Mouse (Mus musculus) MEL (cell line): ENCODE data around the gene Stx6. TPM values are rescaled to one million over a fixed set of nuclear protein-coding genes. Genes with fewer than 3 reads are reported as not detected.

Source experiments
- DNase-seq: peaks from one replicate; pipeline ENCODE4 v3.0.0; 2011; ENCODE audit warnings: low read depth, low spot score
- H3K27ac ChIP-seq: 2 replicates; pipeline ENCODE4 v1.5.1; 2012; ENCODE audit warnings: low read depth, mild to moderate bottlenecking, control low read depth, low read length, moderate library complexity; ENCODE audit not compliant: control insufficient read depth
- H3K27me3 ChIP-seq, 2 experiments: fragments of 150-350 bp in 1 of 2; sonication (generic) in 1 of 2; 2 replicates each; pipeline ENCODE4 v1.6.1; 2012; ENCODE audit warnings: low read length in 2 of 2, mild to moderate bottlenecking in 2 of 2, improper control_type of control experiment in 1 of 2, moderate library complexity in 1 of 2; ENCODE audit not compliant: insufficient read depth in 2 of 2, control insufficient read depth in 1 of 2
- H3K36me3 ChIP-seq, 2 experiments: 2 replicates each; pipeline ENCODE4 v1.6.1; 2012 to 2014; ENCODE audit warnings: low read length in 2 of 2, improper control_type of control experiment in 1 of 2, inconsistent platforms in 1 of 2, mild to moderate bottlenecking in 1 of 2; ENCODE audit not compliant: insufficient read depth in 2 of 2, control insufficient read depth in 1 of 2
- H3K4me1 ChIP-seq, 2 experiments: fragments of 150-350 bp in 1 of 2; sonication (generic) in 1 of 2; 2 replicates each; pipeline ENCODE4 v1.6.1; 2012; ENCODE audit warnings: low read length in 2 of 2, improper control_type of control experiment in 1 of 2, mild to moderate bottlenecking in 1 of 2; ENCODE audit not compliant: insufficient read depth in 2 of 2, control insufficient read depth in 1 of 2
- H3K4me3 ChIP-seq, 2 experiments: fragments of 150-350 bp in 1 of 2; sonication (generic) in 1 of 2; 2 replicates each; pipeline ENCODE4 v1.5.1; 2012; ENCODE audit warnings: low read depth in 2 of 2, low read length in 2 of 2, mild to moderate bottlenecking in 2 of 2, moderate library complexity in 2 of 2, control low read depth in 1 of 2, improper control_type of control experiment in 1 of 2; ENCODE audit not compliant: control insufficient read depth in 1 of 2, insufficient read depth in 1 of 2
- H3K79me2 ChIP-seq: 2 replicates; pipeline ENCODE4 v1.6.1; 2012; ENCODE audit warnings: mild to moderate bottlenecking, low read length, moderate library complexity; ENCODE audit not compliant: control insufficient read depth, poor library complexity, insufficient read depth
- H3K9ac ChIP-seq: 2 replicates; pipeline ENCODE4 v1.6.1; 2012; ENCODE audit warnings: low read depth, mild to moderate bottlenecking, control low read depth, low read length, moderate library complexity; ENCODE audit not compliant: control insufficient read depth, poor library complexity, severe bottlenecking
- H3K9me3 ChIP-seq: fragments of 150-350 bp; sonication (generic); replicated peaks from 2 replicates; pipeline ENCODE4 v1.6.1; 2012; ENCODE audit warnings: mild to moderate bottlenecking, low read length, improper control_type of control experiment, moderate library complexity; ENCODE audit not compliant: insufficient read depth
- CHD1 ChIP-seq: IDR thresholded peaks from 2 replicates; pipeline ENCODE4 v1.6.1; 2012; ENCODE audit warnings: low read depth, mild to moderate bottlenecking, inconsistent platforms, low read length, improper control_type of control experiment
- CHD2 ChIP-seq: IDR thresholded peaks from 2 replicates; pipeline ENCODE4 v1.6.1; 2011; ENCODE audit warnings: low read length, improper control_type of control experiment
- CTCF ChIP-seq, 3 experiments: IDR thresholded peaks in 2 of 3; conservative IDR thresholded peaks in 1 of 3; 2 replicates each; pipeline ENCODE4 v1.5.1; 2011 to 2012; ENCODE audit warnings: low read length in 3 of 3, low read depth in 2 of 3, mild to moderate bottlenecking in 2 of 3, improper control_type of control experiment in 1 of 3, inconsistent platforms in 1 of 3, mixed read lengths in 1 of 3, moderate library complexity in 1 of 3; ENCODE audit not compliant: control insufficient read depth in 1 of 3, insufficient read depth in 1 of 3, poor library complexity in 1 of 3, severe bottlenecking in 1 of 3
- ELF1 ChIP-seq: IDR thresholded peaks from 2 replicates; pipeline ENCODE4 v1.6.1; 2014; ENCODE audit warnings: low read depth, mild to moderate bottlenecking, inconsistent platforms, low read length, improper control_type of control experiment, moderate library complexity
- EP300 ChIP-seq, 2 experiments: IDR thresholded peaks; 2 replicates each; pipeline ENCODE4 v1.6.1; 2011; ENCODE audit warnings: improper control_type of control experiment in 2 of 2, low read length in 2 of 2, low read depth in 1 of 2, mild to moderate bottlenecking in 1 of 2
- GABPA ChIP-seq: IDR thresholded peaks from 2 replicates; pipeline ENCODE4 v1.6.1; 2012; ENCODE audit warnings: low read depth, mild to moderate bottlenecking, inconsistent platforms, low read length, improper control_type of control experiment, moderate library complexity
- HCFC1 ChIP-seq: IDR thresholded peaks from 2 replicates; pipeline ENCODE4 v1.6.1; 2012; ENCODE audit warnings: low read depth, mild to moderate bottlenecking, inconsistent platforms, low read length, improper control_type of control experiment, moderate library complexity
- NRF1 ChIP-seq: IDR thresholded peaks from 2 replicates; pipeline ENCODE4 v1.6.1; 2014; ENCODE audit warnings: low read depth, mild to moderate bottlenecking, inconsistent platforms, low read length, improper control_type of control experiment, moderate library complexity; ENCODE audit not compliant: poor library complexity, insufficient read depth, severe bottlenecking
- POLR2A ChIP-seq, 2 experiments: IDR thresholded peaks; 2 replicates each; pipeline ENCODE4 v1.6.1; 2011 to 2012; ENCODE audit warnings: low read length in 2 of 2, mild to moderate bottlenecking in 2 of 2, control low read depth in 1 of 2, improper control_type of control experiment in 1 of 2, low read depth in 1 of 2, moderate library complexity in 1 of 2; ENCODE audit not compliant: control insufficient read depth in 1 of 2, insufficient read depth in 1 of 2, poor library complexity in 1 of 2
- POLR2AphosphoS2 ChIP-seq: IDR thresholded peaks from 2 replicates; pipeline ENCODE4 v1.6.1; 2011; ENCODE audit warnings: low read length, improper control_type of control experiment
- POLR2AphosphoS5 ChIP-seq: IDR thresholded peaks from 2 replicates; pipeline ENCODE4 v1.6.1; 2012; ENCODE audit warnings: low read depth, borderline replicate concordance, mild to moderate bottlenecking, inconsistent platforms, low read length, moderate library complexity, mixed read lengths
- SIN3A ChIP-seq: IDR thresholded peaks from 2 replicates; pipeline ENCODE4 v1.6.1; 2012; ENCODE audit warnings: low read length, improper control_type of control experiment, inconsistent platforms
- SMC3 ChIP-seq: IDR thresholded peaks from 2 replicates; pipeline ENCODE4 v1.6.1; 2011; ENCODE audit warnings: low read depth, low read length, improper control_type of control experiment
- TAL1 ChIP-seq: IDR thresholded peaks from 2 replicates; pipeline ENCODE4 v1.6.1; 2012; ENCODE audit warnings: mild to moderate bottlenecking, inconsistent platforms, low read length, moderate library complexity, mixed read lengths
- TCF12 ChIP-seq: IDR thresholded peaks from 2 replicates; pipeline ENCODE4 v1.6.1; 2014; ENCODE audit warnings: low read depth, mild to moderate bottlenecking, inconsistent platforms, low read length, improper control_type of control experiment, moderate library complexity
- UBTF ChIP-seq: IDR thresholded peaks from 2 replicates; pipeline ENCODE4 v1.6.1; 2012; ENCODE audit warnings: low read depth, mild to moderate bottlenecking, inconsistent platforms, low read length, improper control_type of control experiment, moderate library complexity, borderline replicate concordance; ENCODE audit not compliant: insufficient read depth
- USF1 ChIP-seq: IDR thresholded peaks from 2 replicates; pipeline ENCODE4 v1.6.1; 2014; ENCODE audit warnings: low read depth, mild to moderate bottlenecking, inconsistent platforms, low read length, improper control_type of control experiment, moderate library complexity
- ZKSCAN1 ChIP-seq: IDR thresholded peaks from 2 replicates; pipeline ENCODE4 v1.6.1; 2012; ENCODE audit warnings: low read depth, mild to moderate bottlenecking, inconsistent platforms, low read length, improper control_type of control experiment, moderate library complexity
- ZMIZ1 ChIP-seq: IDR thresholded peaks from 2 replicates; pipeline ENCODE4 v1.6.1; 2012; ENCODE audit warnings: low read depth, mild to moderate bottlenecking, inconsistent platforms, low read length, improper control_type of control experiment, moderate library complexity
- ZNF384 ChIP-seq: IDR thresholded peaks from 2 replicates; pipeline ENCODE4 v1.6.1; 2012; ENCODE audit warnings: low read depth, mild to moderate bottlenecking, inconsistent platforms, low read length, improper control_type of control experiment
- polyA plus RNA-seq, 2 experiments: library from polyadenylated mRNA; stranded (reverse) in 1 of 2; unstranded in 1 of 2; fragments of >175 nt in 1 of 2; fragments of >200 nt in 1 of 2; gene quantifications; 2 replicates each; pipeline versions ENCODE4 v1.2.1 to v1.2.4; 2012; ENCODE audit warnings: low replicate concordance in 2 of 2, low read depth in 1 of 2; ENCODE audit not compliant: insufficient read length in 2 of 2, insufficient read depth in 1 of 2, missing spikeins in 1 of 2
- total RNA-seq: library from RNA; depleted of rRNA; stranded (reverse); fragments of 300-350 nt; gene quantifications from 2 replicates; pipeline ENCODE4 v1.2.3, GENCODE M21; 2012

Stx6 gene
- total and polyA plus RNA-seq, 3 experiments: 18.1 to 38.4 TPM; not detected in 1

- Histone ChIP-seq H3K4me1 (peaks cover 3 to 16% of the 10 kb centered on the region in 2 experiments), H3K79me2 (no peaks in the 10 kb centered on the region), H3K9ac (no peak overlapping the region), H3K27me3 (no peaks in the 10 kb centered on the region), H3K27ac (no peak overlapping the region), H3K9me3 (no peaks in the 10 kb centered on the region), H3K4me3 (no peak overlapping the region), H3K36me3 (peaks cover 0 to 16% of the 10 kb centered on the region in 2 experiments; a peak in 2 of 4 replicates)
- no peak for DNase-seq
- TF ChIP-seq CTCF (IDR thresholded peaks at IDR 0.05 in 2 of 3, conservative IDR thresholded peaks at IDR 0.05 in 1 of 3; ENCODE audit: control insufficient read depth in 1 of 3, insufficient read depth in 1 of 3, low read depth in 2 of 3, low read length in 3 of 3, poor library complexity in 1 of 3, severe bottlenecking in 1 of 3) (no peak), CHD2 (no peak), TAL1 (no peak), TCF12 (no peak), POLR2AphosphoS2 (no peak), UBTF (no peak), ELF1 (no peak), SIN3A (no peak), CHD1 (no peak), GABPA (no peak), ZNF384 (no peak), NRF1 (no peak), SMC3 (no peak), POLR2A (IDR thresholded peaks at IDR 0.05; ENCODE audit: control insufficient read depth in 1 of 2, insufficient read depth in 1 of 2, low read depth in 1 of 2, low read length in 2 of 2, poor library complexity in 1 of 2) (no peak), EP300 (IDR thresholded peaks at IDR 0.05; ENCODE audit: low read depth in 1 of 2, low read length in 2 of 2) (no peak), ZKSCAN1 (no peak), POLR2AphosphoS5 (no peak), USF1 (no peak), ZMIZ1 (no peak), HCFC1 (no peak)
- TF ChIP-seq, all 39 proteins: peak for 0
Measured at GRCm38 (mm10) chr1:155205311-155205710, 46.8 kb downstream of the Stx6 start.
